Mouse (Mus musculus): ENCODE measurements at regions not wholly inside any gene's neighbourhood (a gene's known extent, or its start where the extent isn't known, plus 50 kb on each side); places are given as distances from the start of the nearest gene placed in this dataset.

DNA sequence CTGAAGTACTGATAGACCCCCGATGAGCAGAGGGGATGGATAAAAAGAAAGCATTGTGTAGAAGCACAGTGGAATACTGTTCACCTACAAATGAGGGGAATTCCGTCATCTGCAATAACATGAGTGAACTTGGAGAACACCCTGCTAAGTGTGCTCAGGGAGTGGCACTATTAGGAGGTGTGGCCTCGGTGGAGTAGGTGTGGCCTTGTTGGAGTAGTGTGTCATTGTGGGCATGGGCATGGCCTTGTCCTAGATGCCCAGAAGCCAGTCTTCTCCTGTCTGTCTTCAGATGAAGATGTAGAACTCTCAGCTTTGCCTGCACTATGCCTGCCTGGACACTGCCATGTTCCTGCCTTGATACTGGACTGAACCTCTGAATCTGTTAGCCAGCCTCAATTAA, 86.2 kb upstream of the Kl start:
- no peak overlapping the region for H3K4me3 ChIP-seq (replicated peaks)
- no peak overlapping the region for H3K4me2 ChIP-seq
- H3K27me3 ChIP-seq: no peaks in the 10 kb centered on the region
- no peaks in the 10 kb centered on the region for H3K4me1 ChIP-seq (replicated peaks)
- no peak overlapping the region for H3K9ac ChIP-seq
- no peaks in the 10 kb centered on the region for H3K9me3 ChIP-seq (replicated peaks)
- WGBS (ENCODE audit: insufficient replicate concordance): 76% methylated on average over 3 of the region's 3 CpGs
- no peak for ATAC-seq (ENCODE audit: insufficient read depth)
- no peak overlapping the region for H3K27ac ChIP-seq (replicated peaks)
- H3K36me3 ChIP-seq (replicated peaks): no peaks in the 10 kb centered on the region

- no peak overlapping the region for H3K9ac ChIP-seq
- WGBS (ENCODE audit: insufficient replicate concordance): 40% methylated on average over 4 of the region's 4 CpGs
- ATAC-seq (ENCODE audit: insufficient read depth): no peak
These were observed 82.5 kb upstream of the Kl start for GRCm38 (mm10) chr5:150869954-150870353.

DNA sequence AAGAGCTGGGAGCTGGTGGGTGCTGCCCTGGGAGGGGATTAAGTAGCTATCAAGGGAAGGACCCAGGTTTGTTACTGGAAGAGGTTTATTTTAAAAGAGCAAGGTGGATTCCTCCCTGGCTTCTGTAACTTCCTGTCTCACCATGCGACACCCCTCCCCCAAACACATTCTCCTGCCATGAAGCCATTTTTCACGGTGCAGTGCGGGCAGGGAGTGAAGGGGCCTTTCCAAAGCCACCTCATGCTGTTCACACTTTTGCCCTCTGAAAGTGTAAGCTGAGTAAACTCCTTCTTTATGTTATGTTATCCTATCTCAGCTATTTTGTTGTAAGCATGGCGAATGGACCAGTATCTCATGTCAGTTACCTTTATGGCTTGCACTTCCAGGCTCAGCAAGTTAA, 73.6 kb upstream of the Kl start:
- Histone ChIP-seq H3K9ac (no peak overlapping the region), H3K27me3 (no peaks in the 10 kb centered on the region), H3K27ac (replicated peaks) (no peak overlapping the region), H3K4me2 (no peak overlapping the region), H3K4me1 (replicated peaks) (no peaks in the 10 kb centered on the region), H3K4me3 (replicated peaks) (no peak overlapping the region), H3K9me3 (replicated peaks) (no peaks in the 10 kb centered on the region), H3K36me3 (replicated peaks) (no peaks in the 10 kb centered on the region)
- ATAC-seq (ENCODE audit: insufficient read depth): no peak
- 47% methylated on average over 4 of the region's 4 CpGs for WGBS (ENCODE audit: insufficient replicate concordance)

More at GRCm38 (mm10) chr5:150869954-150870353, 82.5 kb upstream of the Kl start:
- Histone ChIP-seq H3K9me3 (replicated peaks) (no peaks in the 10 kb centered on the region), H3K4me1 (replicated peaks) (no peaks in the 10 kb centered on the region), H3K36me3 (replicated peaks) (no peaks in the 10 kb centered on the region), H3K27me3 (no peaks in the 10 kb centered on the region), H3K4me2 (no peak overlapping the region), H3K4me3 (replicated peaks) (no peak overlapping the region), H3K27ac (replicated peaks) (no peak overlapping the region)

GRCm38 (mm10) chr5:150883676-150884075, 68.7 kb upstream of the Kl start:
- Histone ChIP-seq H3K9me3 (replicated peaks) (no peaks in the 10 kb centered on the region), H3K4me3 (replicated peaks) (no peak overlapping the region), H3K4me2 (no peak overlapping the region), H3K4me1 (replicated peaks) (no peaks in the 10 kb centered on the region), H3K9ac (no peak overlapping the region), H3K27ac (replicated peaks) (no peak overlapping the region), H3K27me3 (no peaks in the 10 kb centered on the region), H3K36me3 (replicated peaks) (no peaks in the 10 kb centered on the region)
- no peak for ATAC-seq (ENCODE audit: insufficient read depth)
- WGBS (ENCODE audit: insufficient replicate concordance): 69% methylated on average over 2 of the region's 2 CpGs

GRCm38 (mm10) chr5:150890086-150890485, 62.3 kb upstream of the Kl start:
- ATAC-seq (ENCODE audit: insufficient read depth): peak; percentile 56; the same call in 1 of the 2 replicates
- H3K9ac ChIP-seq: no peak overlapping the region
- H3K27ac ChIP-seq (replicated peaks): no peak overlapping the region
- H3K36me3 ChIP-seq (replicated peaks): no peaks in the 10 kb centered on the region
- no peak overlapping the region for H3K4me2 ChIP-seq
- no peaks in the 10 kb centered on the region for H3K27me3 ChIP-seq
- H3K4me3 ChIP-seq (replicated peaks): no peak overlapping the region
- no peaks in the 10 kb centered on the region for H3K9me3 ChIP-seq (replicated peaks)
- 55% methylated on average over 4 of the region's 4 CpGs for WGBS (ENCODE audit: insufficient replicate concordance)
- H3K4me1 ChIP-seq (replicated peaks): no peaks in the 10 kb centered on the region; the same call in 1 of the 2 replicates

- no peaks in the 10 kb centered on the region for H3K27me3 ChIP-seq
- no peak overlapping the region for H3K4me3 ChIP-seq (replicated peaks)
- no peaks in the 10 kb centered on the region for H3K9me3 ChIP-seq (replicated peaks)
- H3K4me2 ChIP-seq: no peak overlapping the region
- no peak overlapping the region for H3K27ac ChIP-seq (replicated peaks)
- no peak for ATAC-seq (ENCODE audit: insufficient read depth)
- WGBS (ENCODE audit: insufficient replicate concordance): 41% methylated on average over 7 of the region's 7 CpGs
- no peaks in the 10 kb centered on the region; the same call in 1 of the 2 replicates for H3K4me1 ChIP-seq (replicated peaks)
- no peak overlapping the region for H3K9ac ChIP-seq
- no peaks in the 10 kb centered on the region for H3K36me3 ChIP-seq (replicated peaks)
These were observed 61.0 kb upstream of the Kl start for GRCm38 (mm10) chr5:150891262-150891940.

GRCm38 (mm10) chr5:150894049-150894738, 58.2 kb upstream of the Kl start:
- no peak overlapping the region for H3K27ac ChIP-seq (replicated peaks)
- no peaks in the 10 kb centered on the region for H3K36me3 ChIP-seq (replicated peaks)
- no peaks in the 10 kb centered on the region for H3K9me3 ChIP-seq (replicated peaks)
- H3K4me3 ChIP-seq (replicated peaks): no peak overlapping the region
- no peaks in the 10 kb centered on the region for H3K27me3 ChIP-seq
- no peak overlapping the region for H3K4me2 ChIP-seq
- no peak for ATAC-seq (ENCODE audit: insufficient read depth)
- WGBS (ENCODE audit: insufficient replicate concordance): 31% methylated on average over 3 of the region's 3 CpGs
- no peak overlapping the region for H3K9ac ChIP-seq
- H3K4me1 ChIP-seq (replicated peaks): no peaks in the 10 kb centered on the region; the same call in 1 of the 2 replicates

DNA sequence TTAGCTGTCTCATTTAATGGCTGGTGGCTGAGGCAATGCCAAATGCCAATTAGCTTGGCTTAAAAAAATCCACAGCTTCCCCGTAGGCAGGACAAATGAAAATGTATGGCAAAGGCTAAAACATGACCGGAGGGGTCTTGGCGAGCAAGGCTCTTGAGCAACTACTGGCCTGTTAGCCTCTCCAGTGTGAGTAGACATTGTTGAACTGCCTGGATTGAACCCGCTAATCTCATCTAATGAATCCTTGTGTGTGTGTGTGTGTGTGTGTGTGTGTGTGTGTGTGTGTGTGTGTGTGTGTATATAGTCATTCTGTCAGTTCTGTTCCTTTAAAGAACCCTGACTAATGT, 57.7 kb upstream of the Kl start:
- WGBS (ENCODE audit: insufficient replicate concordance): 66% methylated on average over 4 of the region's 4 CpGs

DNA sequence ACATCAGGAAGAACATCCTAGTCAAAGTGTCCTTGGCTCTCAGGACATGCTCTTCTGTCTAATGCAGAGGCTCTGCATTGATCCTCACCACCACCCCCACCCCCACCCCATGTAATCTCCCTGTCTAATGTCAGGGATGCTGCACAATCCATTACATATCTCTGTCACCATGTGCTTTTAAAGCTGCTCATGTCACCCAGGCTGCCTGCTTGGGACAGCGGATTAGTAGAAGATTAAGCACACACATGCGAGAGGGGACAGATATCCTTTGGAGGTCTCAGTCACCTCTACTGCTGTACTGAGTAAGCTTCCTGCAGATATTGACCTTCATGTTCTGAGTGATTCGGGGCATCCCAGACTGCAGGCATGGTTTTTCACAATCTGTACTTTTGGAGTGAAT, 50.7 kb upstream of the Kl start:
- Histone ChIP-seq H3K27ac (replicated peaks) (no peak overlapping the region), H3K4me2 (no peak overlapping the region), H3K4me3 (replicated peaks) (no peak overlapping the region), H3K36me3 (replicated peaks) (no peaks in the 10 kb centered on the region), H3K27me3 (no peaks in the 10 kb centered on the region), H3K4me1 (replicated peaks) (no peaks in the 10 kb centered on the region), H3K9me3 (replicated peaks) (no peaks in the 10 kb centered on the region), H3K9ac (no peak overlapping the region)
- ATAC-seq (ENCODE audit: insufficient read depth): no peak
- WGBS (ENCODE audit: insufficient replicate concordance): 59% methylated on average over 3 of the region's 3 CpGs

More for the DNA sequence above, 57.7 kb upstream of the Kl start:
- no peak overlapping the region for H3K4me3 ChIP-seq (replicated peaks)
- no peaks in the 10 kb centered on the region for H3K9me3 ChIP-seq (replicated peaks)
- H3K4me2 ChIP-seq: no peak overlapping the region
- no peak overlapping the region for H3K9ac ChIP-seq
- no peaks in the 10 kb centered on the region for H3K27me3 ChIP-seq
- H3K27ac ChIP-seq (replicated peaks): no peak overlapping the region
- no peaks in the 10 kb centered on the region; the same call in 1 of the 2 replicates for H3K4me1 ChIP-seq (replicated peaks)
- no peak for ATAC-seq (ENCODE audit: insufficient read depth)
- no peaks in the 10 kb centered on the region for H3K36me3 ChIP-seq (replicated peaks)

Measured in liver, embryonic 15.5 days (tissue).